Mouse (Mus musculus) limb, embryonic 11.5 days (tissue): ENCODE results near the gene Rsph1. TPM values are rescaled to one million over a fixed set of nuclear protein-coding genes. Genes with fewer than 3 reads are reported as not detected.

ENCODE experiments used
- ATAC-seq: fragments of 200-750 bp; cut with Nextera tagmentation; 2 replicates; pipeline ENCODE4 v1.8.0; 2017; ENCODE audit warnings: low read depth; ENCODE audit not compliant: insufficient number of reproducible peaks, low FRiP score, low TSS enrichment
- DNase-seq: peaks from one replicate; pipeline ENCODE4 v3.0.0-alpha.2; 2015; ENCODE audit warnings: low spot score
- H3K27ac ChIP-seq: fragments of 300-500 bp; sonication (generic); replicated peaks from 2 replicates; pipeline ENCODE4 v1.5.1; 2014; ENCODE audit warnings: low read depth, mild to moderate bottlenecking, low read length
- H3K27me3 ChIP-seq: fragments of 300-500 bp; sonication (generic); 2 replicates; pipeline ENCODE4 v1.6.1; 2014; ENCODE audit warnings: mild to moderate bottlenecking, low read length, mixed read lengths; ENCODE audit not compliant: control insufficient read depth, insufficient read depth
- H3K36me3 ChIP-seq: fragments of 300-500 bp; sonication (generic); 2 replicates; pipeline ENCODE4 v1.6.1; 2014; ENCODE audit warnings: mild to moderate bottlenecking, low read length, moderate library complexity, mixed read lengths; ENCODE audit not compliant: control insufficient read depth, insufficient read depth
- H3K4me1 ChIP-seq: fragments of 300-500 bp; sonication (generic); 2 replicates; pipeline ENCODE4 v1.6.1; 2014; ENCODE audit warnings: low read length, mixed read lengths; ENCODE audit not compliant: control insufficient read depth, insufficient read depth
- H3K4me2 ChIP-seq: fragments of 300-500 bp; sonication (generic); 2 replicates; pipeline ENCODE4 v1.6.1; 2014; ENCODE audit warnings: low read depth, mild to moderate bottlenecking, moderate library complexity; ENCODE audit not compliant: severe bottlenecking
- H3K4me3 ChIP-seq: fragments of 300-500 bp; sonication (generic); 2 replicates; pipeline ENCODE4 v1.5.1; 2014; ENCODE audit warnings: low read depth, low read length
- H3K9ac ChIP-seq: fragments of 300-500 bp; sonication (generic); 2 replicates; pipeline ENCODE4 v1.6.1; 2014; ENCODE audit warnings: mild to moderate bottlenecking, low read length
- H3K9me3 ChIP-seq: fragments of 300-500 bp; sonication (generic); 2 replicates; pipeline ENCODE4 v1.6.1; 2016; ENCODE audit warnings: low read length; ENCODE audit not compliant: control insufficient read depth
- WGBS: fragments of 180-500 bp; shearing (Covaris S2); extraction: QIAGEN DNeasy Blood & Tissue Kit; methylation state at CpG from one replicate; pipeline ENCODE4 v1.1.7; 2014; 5-methylcytosine and 5-hydroxymethylcytosine counted together
- polyA plus RNA-seq: library from polyadenylated mRNA; unstranded; fragments of >200 nt; fragmentation: Nextera tagmentation; extraction: Ambion mirVana; gene quantifications from 2 replicates; pipeline ENCODE4 v1.2.1, GENCODE M21; 2014

Rsph1 gene
- polyA plus RNA-seq, 1 experiment from 2014 or later: 0.73 TPM

- DNase-seq (no peak), ATAC-seq (no peak)
- Histone ChIP-seq H3K9me3 (no peaks in the 10 kb centered on the region), H3K4me1 (0 out of 2 replicates have a peak, but pooled peaks cover 4% of the 10 kb centered on the region), H3K36me3 (no peaks in the 10 kb centered on the region), H3K27ac (no peak overlapping the region), H3K9ac (no peak overlapping the region), H3K27me3 (no peaks in the 10 kb centered on the region), H3K4me3 (no peak overlapping the region), H3K4me2 (no peak overlapping the region)
- 83% methylated on average over 1 of the region's 1 CpGs for WGBS
Observed at GRCm38 (mm10) chr17:31268016-31268415, 9.2 kb downstream of the Rsph1 start.

GRCm38 (mm10) chr17:31267603-31268002, 9.6 kb downstream of the Rsph1 start:
- Histone ChIP-seq H3K9me3 (no peaks in the 10 kb centered on the region), H3K27ac (no peak overlapping the region), H3K4me3 (no peak overlapping the region), H3K4me1 (0 out of 2 replicates have a peak, but pooled peaks cover 4% of the 10 kb centered on the region), H3K9ac (no peak overlapping the region), H3K36me3 (no peaks in the 10 kb centered on the region), H3K27me3 (no peaks in the 10 kb centered on the region), H3K4me2 (no peak overlapping the region)
- ATAC-seq (no peak), DNase-seq (no peak)
- 83% methylated on average over 6 of the region's 6 CpGs for WGBS

- 78% methylated on average over 4 of the region's 4 CpGs for WGBS
- Histone ChIP-seq H3K27ac (no peak overlapping the region), H3K36me3 (no peaks in the 10 kb centered on the region), H3K27me3 (no peaks in the 10 kb centered on the region), H3K4me1 (0 out of 2 replicates have a peak, but pooled peaks cover 4% of the 10 kb centered on the region), H3K9ac (no peak overlapping the region), H3K9me3 (no peaks in the 10 kb centered on the region), H3K4me2 (no peak overlapping the region), H3K4me3 (no peak overlapping the region)
- DNase-seq (no peak), ATAC-seq (no peak)
Observed at GRCm38 (mm10) chr17:31267138-31267537, 10.0 kb downstream of the Rsph1 start.

GRCm38 (mm10) chr17:31266321-31266950, 10.7 kb downstream of the Rsph1 start:
- H3K27ac ChIP-seq: no peak overlapping the region
- H3K9ac ChIP-seq: no peak overlapping the region
- no peak overlapping the region for H3K4me2 ChIP-seq
- H3K4me1 ChIP-seq: 0 out of 2 replicates have a peak, but pooled peaks cover 4% of the 10 kb centered on the region
- no peaks in the 10 kb centered on the region for H3K27me3 ChIP-seq
- no peak overlapping the region for H3K4me3 ChIP-seq
- no peak for DNase-seq
- WGBS: 72% methylated on average over 7 of the region's 7 CpGs
- no peaks in the 10 kb centered on the region for H3K9me3 ChIP-seq
- no peaks in the 10 kb centered on the region for H3K36me3 ChIP-seq
- ATAC-seq: no peak

- Histone ChIP-seq H3K4me2 (no peak overlapping the region), H3K9me3 (no peaks in the 10 kb centered on the region), H3K4me3 (no peak overlapping the region), H3K27ac (no peak overlapping the region), H3K36me3 (no peaks in the 10 kb centered on the region), H3K27me3 (no peaks in the 10 kb centered on the region), H3K4me1 (0 out of 2 replicates have a peak, but pooled peaks cover 4% of the 10 kb centered on the region), H3K9ac (no peak overlapping the region)
- ATAC-seq (no peak), DNase-seq (no peak)
- WGBS: 85% methylated on average over 9 of the region's 9 CpGs
Observed at GRCm38 (mm10) chr17:31265831-31266230, 11.4 kb downstream of the Rsph1 start.

- Histone ChIP-seq H3K9me3 (no peaks in the 10 kb centered on the region), H3K27me3 (no peaks in the 10 kb centered on the region), H3K4me3 (no peak overlapping the region), H3K4me2 (no peak overlapping the region), H3K27ac (no peak overlapping the region), H3K36me3 (no peaks in the 10 kb centered on the region), H3K4me1 (0 out of 2 replicates have a peak, but pooled peaks cover 4% of the 10 kb centered on the region), H3K9ac (no peak overlapping the region)
- WGBS: 10% methylated on average over 3 of the region's 3 CpGs
- DNase-seq: peak; percentile 34
- ATAC-seq: 0 out of 2 replicates have a peak, but pooled peaks have one; percentile 31
Observed at GRCm38 (mm10) chr17:31265171-31265572, 12.0 kb downstream of the Rsph1 start.

- Histone ChIP-seq H3K36me3 (no peaks in the 10 kb centered on the region), H3K4me1 (0 out of 2 replicates have a peak, but pooled peaks cover 4% of the 10 kb centered on the region), H3K9me3 (no peaks in the 10 kb centered on the region), H3K4me3 (no peak overlapping the region), H3K9ac (no peak overlapping the region), H3K27me3 (no peaks in the 10 kb centered on the region), H3K27ac (no peak overlapping the region), H3K4me2 (no peak overlapping the region)
- 60% methylated on average over 6 of the region's 6 CpGs for WGBS
- DNase-seq (no peak), ATAC-seq (no peak)
Observed at GRCm38 (mm10) chr17:31264372-31264771, 12.8 kb downstream of the Rsph1 start.

GRCm38 (mm10) chr17:31263770-31264169, 13.4 kb downstream of the Rsph1 start:
- Histone ChIP-seq H3K27me3 (no peaks in the 10 kb centered on the region), H3K4me3 (no peak overlapping the region), H3K4me2 (no peak overlapping the region), H3K9me3 (no peaks in the 10 kb centered on the region), H3K4me1 (0 out of 2 replicates have a peak, but pooled peaks cover 4% of the 10 kb centered on the region), H3K9ac (no peak overlapping the region), H3K36me3 (no peaks in the 10 kb centered on the region), H3K27ac (no peak overlapping the region)
- DNase-seq: no peak
- WGBS: 94% methylated on average over 5 of the region's 5 CpGs
- no peak for ATAC-seq
